ENCODE assay signal across 20 mouse cellular contexts in genomic region chr14:54121340-54121739, GRCm38 (mm10).
A peak's percentile ranks its signal among the peaks of the same experiment; 100 is the strongest.
DNase-seq lines count a peak whose midpoint lies in the region; ATAC-seq lines count a peak whose summit lies in the region.
"Had no signal": no experiment of that assay in that cellular context is flagged by ENCODE, and none has a peak within 500 bp of the region (broad histone marks: within the 10 kb centered on the region; RNA-seq: fewer than 3 reads in every experiment).

No protein-coding gene starts in this region.

- H3K4me1 ChIP-seq in lung, embryonic 16.5 days (replicated peaks; ENCODE audit: control insufficient read depth, insufficient read depth, low read length), result peaks cover 16% of the 10 kb centered on the region

- no peak overlapping the region for H3K4me2 ChIP-seq in lung, embryonic 16.5 days (ENCODE audit: low read depth, low read length)
- H3K4me2 ChIP-seq: forebrain, embryonic 15.5 days; heart, embryonic 11.5 days; heart, embryonic 15.5 days; hindbrain, embryonic 13.5 days had no signal

- no peak overlapping the region for H3K4me3 ChIP-seq in lung, embryonic 16.5 days (ENCODE audit: low read length)
- H3K4me3 ChIP-seq: embryonic facial prominence, embryonic 10.5 days; forebrain, embryonic 15.5 days; heart, adult 2 months; heart, embryonic 15.5 days; hindbrain, embryonic 13.5 days had no signal

- no peaks in the 10 kb centered on the region for H3K9me3 ChIP-seq in lung, embryonic 16.5 days (ENCODE audit: control insufficient read depth, low read length)
- H3K9me3 ChIP-seq: embryonic facial prominence, embryonic 10.5 days; forebrain, embryonic 15.5 days; heart, embryonic 15.5 days; hindbrain, embryonic 13.5 days had no signal

- intact Hi-C loops in gastrocnemius, postnatal 14 days (cut with DNase I; ENCODE audit: low total_unique reads), result no loop called here
- intact Hi-C loops in gastrocnemius, postnatal 36 days (cut with DNase I), result no loop called here

- H3K27ac ChIP-seq in lung, embryonic 16.5 days (ENCODE audit: low read length), result peak overlapping the region; percentile 12; the same call in 1 of the 2 replicates
- H3K27ac ChIP-seq: embryonic facial prominence, embryonic 10.5 days; forebrain, embryonic 15.5 days; heart, adult 2 months; heart, embryonic 15.5 days; hindbrain, embryonic 13.5 days; hindbrain, postnatal 0 days had no signal

- peak; percentile 24 to 56 for DNase-seq in adrenal gland, adult (ENCODE audit: inconsistent age in 2 of 2, low spot score in 1 of 2)
- no peak for DNase-seq in adrenal gland, postnatal 10 days
- DNase-seq in gastrocnemius, postnatal 14 days, result peak; percentile 17
- DNase-seq in gastrocnemius, postnatal 36 days, result no peak
- no peak for DNase-seq in lung, postnatal 25 days (ENCODE audit: low spot score)
- peak; percentile 54 for DNase-seq in skeletal muscle tissue, adult 2 months (ENCODE audit: low read depth, low spot score)
- DNase-seq: adrenal gland, adult 2 months; cerebellum, adult 2 months; cerebellum, postnatal 10 days; heart, adult 2 months; heart, postnatal 14 days had no signal

- H3K36me3 ChIP-seq in lung, embryonic 16.5 days (ENCODE audit: control insufficient read depth, insufficient read depth, low read length), result no peaks in the 10 kb centered on the region
- H3K36me3 ChIP-seq: embryonic facial prominence, embryonic 10.5 days; forebrain, embryonic 15.5 days; heart, embryonic 15.5 days; hindbrain, embryonic 13.5 days had no signal

- 65% methylated on average over 4 of the region's 4 CpGs for WGBS in lung, embryonic 16.5 days

- ATAC-seq in lung, embryonic 16.5 days (ENCODE audit: low read depth), result no peak
- ATAC-seq: activated CD4-positive, CD25-positive, alpha-beta regulatory T cell, adult 4 months; forebrain, embryonic 15.5 days; hindbrain, postnatal 0 days; Patski had no signal

- H3K27me3 ChIP-seq in lung, embryonic 16.5 days (ENCODE audit: control insufficient read depth, insufficient read depth, low read depth, low read length), result no peaks in the 10 kb centered on the region
- H3K27me3 ChIP-seq: forebrain, embryonic 15.5 days; heart, embryonic 15.5 days; hindbrain, embryonic 13.5 days; Patski had no signal

- H3K9ac ChIP-seq in lung, embryonic 16.5 days (ENCODE audit: low read length), result no peak overlapping the region
- H3K9ac ChIP-seq: forebrain, embryonic 15.5 days; heart, embryonic 15.5 days; hindbrain, embryonic 13.5 days had no signal

Comparison
In these comparisons a context has a peak if more than half of its experiments do, and no peak if none do; other contexts are left out.
1. DNase-seq: peak in adrenal gland, adult (2 of 2), gastrocnemius, postnatal 14 days (single experiment) and skeletal muscle tissue, adult 2 months (single experiment); none in adrenal gland, postnatal 10 days (single experiment), gastrocnemius, postnatal 36 days (0 of 2) and lung, postnatal 25 days (single experiment).